Mouse (Mus musculus) cortical plate, adult 2 months (tissue): Measurements from ENCODE around the gene Gramd1b.

Experiments
- CTCF ChIP-seq: fragments of 200-500 bp; IDR thresholded peaks from 2 replicates; pipeline ENCODE4 v1.5.1; 2011; ENCODE audit warnings: mild to moderate bottlenecking, control low read depth, low read length; ENCODE audit not compliant: insufficient read depth; ENCODE audit errors: extremely low read depth
- POLR2A ChIP-seq: fragments of 200-500 bp; IDR thresholded peaks from 2 replicates; pipeline ENCODE4 v1.6.1; 2011; ENCODE audit warnings: mild to moderate bottlenecking, low read length, control low read depth; ENCODE audit not compliant: insufficient read depth; ENCODE audit errors: extremely low read depth

- no peak for TF ChIP-seq CTCF
- no peak for TF ChIP-seq POLR2A
Measured at GRCm38 (mm10) chr9:40382508-40382907, 148.7 kb downstream of the Gramd1b start.
